Mouse (Mus musculus) liver, adult 2 months (tissue): ENCODE data around the gene Prune2. TPM values are rescaled to one million over a fixed set of nuclear protein-coding genes. Genes with fewer than 3 reads are reported as not detected.

ENCODE experiments used
- DNase-seq: peaks from one replicate; pipeline ENCODE4 v3.0.0-alpha.2; 2011; ENCODE audit warnings: low read depth, low spot score; ENCODE audit errors: extremely low read depth
- H3K27ac ChIP-seq: fragments of 200-500 bp; replicated peaks from 2 replicates; pipeline ENCODE4 v1.5.1; 2012; ENCODE audit warnings: low read depth, mild to moderate bottlenecking, control low read depth, inconsistent platforms, low read length; ENCODE audit not compliant: insufficient read depth
- H3K27me3 ChIP-seq: fragments of 200-500 bp; 2 replicates; pipeline ENCODE4 v1.6.1; 2012; ENCODE audit warnings: mild to moderate bottlenecking, moderate library complexity, low read length, inconsistent platforms; ENCODE audit not compliant: control insufficient read depth, insufficient read depth
- H3K36me3 ChIP-seq: fragments of 200-500 bp; 2 replicates; pipeline ENCODE4 v1.6.1; 2012; ENCODE audit warnings: low read length, inconsistent platforms; ENCODE audit not compliant: control insufficient read depth, insufficient read depth
- H3K4me1 ChIP-seq: fragments of 200-500 bp; 2 replicates; pipeline ENCODE4 v1.6.1; 2011; ENCODE audit warnings: low read length; ENCODE audit not compliant: control insufficient read depth, insufficient read depth
- H3K4me3 ChIP-seq: fragments of 200-500 bp; 2 replicates; pipeline ENCODE4 v1.5.1; 2011; ENCODE audit warnings: low read depth, mild to moderate bottlenecking, control low read depth, low read length, moderate library complexity; ENCODE audit not compliant: insufficient read depth
- H3K79me2 ChIP-seq: fragments of 200-500 bp; 2 replicates; pipeline ENCODE4 v1.6.1; 2012; ENCODE audit warnings: inconsistent platforms, mild to moderate bottlenecking, low read length, moderate library complexity; ENCODE audit not compliant: control insufficient read depth, insufficient read depth
- H3K9ac ChIP-seq: fragments of 200-500 bp; 2 replicates; pipeline ENCODE4 v1.6.1; 2012; ENCODE audit warnings: low read depth, mild to moderate bottlenecking, control low read depth, inconsistent platforms, low read length
- CTCF ChIP-seq: fragments of 200-500 bp; IDR thresholded peaks from 2 replicates; pipeline ENCODE4 v1.5.1; 2011; ENCODE audit warnings: low read depth, low read length, control low read depth
- POLR2A ChIP-seq: fragments of 200-500 bp; IDR thresholded peaks from 2 replicates; pipeline ENCODE4 v1.6.1; 2011; ENCODE audit warnings: low read length, control low read depth; ENCODE audit not compliant: insufficient read depth; ENCODE audit errors: extremely low read depth
- WGBS: fragments of 180-500 bp; shearing (Covaris S2); methylation state at CpG from one replicate; pipeline ENCODE4 v1.1.7; 2018; 5-methylcytosine and 5-hydroxymethylcytosine counted together
- polyA plus RNA-seq: library from polyadenylated mRNA; depleted of rRNA; stranded (reverse); fragments of >200 nt; gene quantifications from 2 replicates; pipeline ENCODE4 v1.2.3, GENCODE M21; 2012
- total RNA-seq: library from RNA; depleted of rRNA; stranded (reverse); fragments of >200 nt; gene quantifications from 2 replicates; pipeline ENCODE4 v1.2.3, GENCODE M21; 2014

The Prune2 gene
- total and polyA plus RNA-seq, 2 experiments, result 0.06 to 0.55 TPM

- Histone ChIP-seq H3K4me3 (no peak overlapping the region), H3K36me3 (no peaks in the 10 kb centered on the region), H3K27ac (no peak overlapping the region), H3K9ac (no peak overlapping the region), H3K79me2 (no peaks in the 10 kb centered on the region), H3K27me3 (no peaks in the 10 kb centered on the region), H3K4me1 (no peaks in the 10 kb centered on the region)
- WGBS, result 85% methylated on average over 7 of the region's 7 CpGs
- no peak for TF ChIP-seq CTCF
- no peak for TF ChIP-seq POLR2A
- no peak for DNase-seq
Observed at GRCm38 (mm10) chr19:17240170-17241077, 284.5 kb downstream of the Prune2 start.

GRCm38 (mm10) chr19:17241206-17241605, 285.3 kb downstream of the Prune2 start:
- TF ChIP-seq CTCF, result no peak
- no peak for TF ChIP-seq POLR2A
- no peak for DNase-seq
- Histone ChIP-seq H3K27me3 (no peaks in the 10 kb centered on the region), H3K79me2 (no peaks in the 10 kb centered on the region), H3K27ac (no peak overlapping the region), H3K36me3 (no peaks in the 10 kb centered on the region), H3K4me3 (no peak overlapping the region), H3K4me1 (no peaks in the 10 kb centered on the region), H3K9ac (no peak overlapping the region)
- 85% methylated on average over 1 of the region's 1 CpGs for WGBS

GRCm38 (mm10) chr19:17242962-17243361, 287.0 kb downstream of the Prune2 start:
- DNase-seq, result no peak
- no peaks in the 10 kb centered on the region for H3K4me1 ChIP-seq
- no peaks in the 10 kb centered on the region for H3K36me3 ChIP-seq
- no peak for TF ChIP-seq CTCF
- TF ChIP-seq POLR2A, result no peak
- H3K9ac ChIP-seq, result no peak overlapping the region
- H3K27me3 ChIP-seq, result no peaks in the 10 kb centered on the region
- WGBS, result 79% methylated on average over 5 of the region's 5 CpGs
- no peaks in the 10 kb centered on the region for H3K79me2 ChIP-seq
- H3K4me3 ChIP-seq, result no peak overlapping the region
- no peak overlapping the region for H3K27ac ChIP-seq

- TF ChIP-seq CTCF, result no peak
- TF ChIP-seq POLR2A, result no peak
- Histone ChIP-seq H3K36me3 (no peaks in the 10 kb centered on the region), H3K79me2 (no peaks in the 10 kb centered on the region), H3K27ac (no peak overlapping the region), H3K27me3 (no peaks in the 10 kb centered on the region), H3K9ac (no peak overlapping the region), H3K4me3 (no peak overlapping the region), H3K4me1 (no peaks in the 10 kb centered on the region)
- no peak for DNase-seq
- 83% methylated on average over 7 of the region's 7 CpGs for WGBS
Observed at GRCm38 (mm10) chr19:17244544-17244943, 288.6 kb downstream of the Prune2 start.

- TF ChIP-seq CTCF (no peak), POLR2A (no peak)
- Histone ChIP-seq H3K4me1 (no peaks in the 10 kb centered on the region), H3K9ac (no peak overlapping the region), H3K79me2 (no peaks in the 10 kb centered on the region), H3K36me3 (no peaks in the 10 kb centered on the region), H3K4me3 (no peak overlapping the region), H3K27me3 (no peaks in the 10 kb centered on the region), H3K27ac (no peak overlapping the region)
- 80% methylated on average over 8 of the region's 8 CpGs for WGBS
- DNase-seq, result no peak
Observed at GRCm38 (mm10) chr19:17247352-17247925, 291.5 kb downstream of the Prune2 start.

GRCm38 (mm10) chr19:17249691-17250090, 293.8 kb downstream of the Prune2 start:
- no peak overlapping the region for H3K4me3 ChIP-seq
- no peak overlapping the region for H3K9ac ChIP-seq
- no peaks in the 10 kb centered on the region for H3K79me2 ChIP-seq
- H3K36me3 ChIP-seq, result no peaks in the 10 kb centered on the region
- WGBS, result 80% methylated on average over 9 of the region's 9 CpGs
- H3K27ac ChIP-seq, result no peak overlapping the region
- H3K4me1 ChIP-seq, result no peaks in the 10 kb centered on the region
- DNase-seq, result no peak
- no peak for TF ChIP-seq POLR2A
- no peak for TF ChIP-seq CTCF
- H3K27me3 ChIP-seq, result no peaks in the 10 kb centered on the region
